Mouse (Mus musculus) thymus, adult 2 months (tissue): ENCODE measurements around the gene Bmp6. TPM values are rescaled to one million over a fixed set of nuclear protein-coding genes. Genes with fewer than 3 reads are reported as not detected.

Experiments
- DNase-seq: peaks from one replicate; pipeline ENCODE4 v3.0.0; 2021
- H3K27ac ChIP-seq: fragments of 200-500 bp; 2 replicates; pipeline ENCODE4 v1.5.1; 2012; ENCODE audit warnings: low read length, control low read depth; ENCODE audit not compliant: control insufficient read depth, insufficient read depth
- H3K27me3 ChIP-seq: fragments of 200-500 bp; 2 replicates; pipeline ENCODE4 v1.6.1; 2012; ENCODE audit warnings: mild to moderate bottlenecking, low read length, moderate library complexity, mixed read lengths; ENCODE audit not compliant: control insufficient read depth, insufficient read depth
- H3K36me3 ChIP-seq: fragments of 200-500 bp; 2 replicates; pipeline ENCODE4 v1.6.1; 2012; ENCODE audit warnings: mild to moderate bottlenecking, low read length, moderate library complexity; ENCODE audit not compliant: control insufficient read depth, insufficient read depth
- H3K4me1 ChIP-seq: fragments of 200-500 bp; replicated peaks from 2 replicates; pipeline ENCODE4 v1.6.1; 2012; ENCODE audit warnings: low read length; ENCODE audit not compliant: control insufficient read depth, insufficient read depth
- H3K4me3 ChIP-seq: fragments of 200-500 bp; 2 replicates; pipeline ENCODE4 v1.5.1; 2012; ENCODE audit warnings: mild to moderate bottlenecking, low read length, control low read depth, moderate library complexity; ENCODE audit not compliant: control insufficient read depth, insufficient read depth
- CTCF ChIP-seq: fragments of 200-500 bp; IDR thresholded peaks from 2 replicates; pipeline ENCODE4 v1.5.1; 2012; ENCODE audit warnings: mild to moderate bottlenecking, control low read depth, low read length, moderate library complexity, borderline replicate concordance; ENCODE audit not compliant: control insufficient read depth, poor library complexity, insufficient read depth; ENCODE audit errors: extremely low read depth
- POLR2A ChIP-seq: fragments of 200-500 bp; IDR thresholded peaks from 2 replicates; pipeline ENCODE4 v1.6.1; 2012; ENCODE audit warnings: mild to moderate bottlenecking, low read length, control low read depth, moderate library complexity; ENCODE audit not compliant: control insufficient read depth, poor library complexity, insufficient read depth; ENCODE audit errors: extremely low read depth
- WGBS: fragments of 180-500 bp; shearing (Covaris S2); methylation state at CpG from one replicate; pipeline ENCODE4 v1.1.7; 2018; 5-methylcytosine and 5-hydroxymethylcytosine counted together
- polyA plus RNA-seq: library from polyadenylated mRNA; depleted of rRNA; stranded (reverse); fragments of >200 nt; gene quantifications from 2 replicates; pipeline ENCODE4 v1.2.3, GENCODE M21; 2012

The Bmp6 gene
- polyA plus RNA-seq, 1 experiment: 4.1 TPM

DNA sequence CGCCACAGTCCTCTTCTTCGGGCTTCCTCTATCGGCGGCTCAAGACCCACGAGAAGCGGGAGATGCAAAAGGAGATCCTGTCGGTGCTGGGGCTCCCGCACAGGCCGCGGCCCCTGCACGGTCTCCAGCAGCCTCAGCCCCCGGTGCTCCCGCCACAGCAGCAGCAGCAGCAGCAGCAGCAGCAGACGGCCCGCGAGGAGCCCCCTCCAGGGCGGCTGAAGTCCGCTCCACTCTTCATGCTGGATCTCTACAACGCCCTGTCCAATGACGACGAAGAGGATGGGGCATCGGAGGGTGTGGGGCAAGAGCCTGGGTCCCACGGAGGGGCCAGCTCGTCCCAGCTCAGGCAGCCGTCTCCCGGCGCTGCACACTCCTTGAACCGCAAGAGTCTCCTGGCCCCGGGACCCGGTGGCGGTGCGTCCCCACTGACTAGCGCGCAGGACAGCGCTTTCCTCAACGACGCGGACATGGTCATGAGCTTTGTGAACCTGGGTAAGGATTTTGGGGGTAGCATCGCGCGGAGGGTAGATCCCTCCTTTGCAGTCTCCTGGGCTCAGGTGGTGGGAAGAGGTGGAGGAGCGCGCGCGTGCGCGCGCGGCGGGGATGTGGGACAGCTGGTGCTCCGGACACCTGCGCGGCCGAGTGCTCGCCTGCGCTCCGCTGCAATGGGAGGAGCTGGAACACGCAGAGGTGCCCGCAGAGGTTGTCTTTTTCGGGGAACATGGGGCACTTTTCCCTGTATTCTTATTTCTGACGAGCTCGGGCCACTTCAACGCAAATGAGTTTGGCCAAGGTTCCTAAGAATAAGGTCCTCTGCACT, 1.4 kb downstream of the Bmp6 start:
- no peak overlapping the region for H3K27ac ChIP-seq
- DNase-seq: no peak
- no peaks in the 10 kb centered on the region for H3K4me1 ChIP-seq
- peaks cover 8% of the 10 kb centered on the region; the same call in 1 of the 2 replicates for H3K27me3 ChIP-seq
- WGBS: 6% methylated on average over 63 of the region's 63 CpGs
- no peak for TF ChIP-seq CTCF
- no peak for TF ChIP-seq POLR2A
- no peak overlapping the region for H3K4me3 ChIP-seq
- H3K36me3 ChIP-seq: no peaks in the 10 kb centered on the region

DNA sequence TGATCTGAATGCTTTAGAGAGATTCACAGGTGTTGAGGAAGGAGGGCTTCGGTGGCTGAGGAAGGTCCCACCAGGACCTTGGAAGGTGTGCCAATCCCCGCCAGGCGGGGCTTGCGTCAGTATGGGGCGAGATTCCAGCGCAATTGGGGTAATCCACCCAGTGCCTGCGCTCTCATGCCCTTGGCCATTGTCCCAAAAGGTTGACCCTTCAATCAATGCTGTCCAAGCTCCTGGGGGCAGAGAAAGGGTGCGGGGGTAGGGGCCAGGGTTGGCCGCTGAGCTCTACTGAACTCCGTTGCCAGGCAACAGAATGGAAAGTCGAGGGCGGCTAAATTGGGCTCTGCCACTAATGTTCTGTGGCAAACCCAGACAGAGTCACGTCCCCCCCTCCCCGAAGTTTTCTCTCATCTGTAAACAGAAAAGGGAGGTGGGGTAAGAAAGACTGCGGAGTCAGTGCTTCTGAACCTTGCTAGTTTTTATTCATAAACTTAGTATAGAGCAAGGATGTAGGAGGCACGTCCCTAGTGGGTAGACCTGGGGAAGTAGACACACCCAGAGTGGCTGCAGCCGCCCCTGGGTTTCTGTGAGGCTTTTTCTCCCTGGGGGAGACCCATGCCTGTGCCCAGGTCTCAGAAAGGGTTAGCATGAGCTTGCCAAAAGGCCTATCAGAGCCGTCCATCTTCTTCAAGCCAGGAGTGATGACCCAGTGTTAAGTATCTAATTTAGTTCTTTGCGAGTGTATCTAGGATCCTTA, 2.3 kb downstream of the Bmp6 start:
- WGBS: 22% methylated on average over 19 of the region's 19 CpGs
- no peak for DNase-seq
- Histone ChIP-seq H3K4me3 (no peak overlapping the region), H3K36me3 (no peaks in the 10 kb centered on the region), H3K4me1 (no peaks in the 10 kb centered on the region), H3K27me3 (peaks cover 8% of the 10 kb centered on the region; the same call in 1 of the 2 replicates), H3K27ac (no peak overlapping the region)
- no peak for TF ChIP-seq CTCF

DNA sequence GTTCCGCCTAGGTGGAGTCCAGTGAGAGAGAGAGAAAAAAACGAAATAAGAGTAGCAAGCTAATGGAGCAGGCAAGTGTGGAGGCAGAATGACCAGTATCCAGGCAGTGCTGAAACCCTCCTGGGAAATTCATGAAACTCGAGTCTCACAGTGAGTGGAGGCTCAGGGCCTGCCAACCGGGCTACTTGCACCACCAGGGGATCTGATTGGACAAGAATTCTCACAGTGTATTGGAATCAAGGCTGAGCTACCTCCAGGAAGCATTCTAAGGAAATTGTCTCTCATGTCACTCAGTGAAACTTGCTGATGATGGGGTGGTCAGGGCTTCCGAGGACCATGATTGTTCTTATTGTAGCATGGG, 2.8 kb downstream of the Bmp6 start:
- DNase-seq: no peak
- H3K4me3 ChIP-seq: no peak overlapping the region
- no peaks in the 10 kb centered on the region for H3K4me1 ChIP-seq
- TF ChIP-seq CTCF: no peak
- TF ChIP-seq POLR2A: no peak
- no peaks in the 10 kb centered on the region for H3K36me3 ChIP-seq
- H3K27me3 ChIP-seq: peaks cover 11% of the 10 kb centered on the region; the same call in 1 of the 2 replicates
- WGBS: 57% methylated on average over 5 of the region's 5 CpGs
- no peak overlapping the region for H3K27ac ChIP-seq

DNA sequence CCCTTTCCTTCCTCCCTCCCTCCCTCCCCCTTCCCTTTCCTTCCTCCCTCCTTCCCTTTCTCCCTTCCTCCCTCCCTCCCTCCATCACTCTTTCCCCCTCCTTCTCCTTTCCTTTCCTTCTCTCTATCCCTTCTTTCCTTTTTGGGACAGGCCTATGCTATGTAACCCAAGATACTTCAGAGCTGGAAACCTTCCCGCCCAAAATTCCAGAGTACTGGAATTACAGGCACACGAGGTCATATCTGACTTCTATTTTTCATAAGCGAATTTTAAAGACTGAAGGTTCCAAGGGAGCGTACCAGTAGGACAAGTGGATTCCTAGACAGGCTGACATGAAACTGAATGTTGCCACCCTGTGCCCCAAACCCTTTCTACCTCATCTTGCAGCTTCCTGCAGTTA, 4.1 kb downstream of the Bmp6 start:
- Histone ChIP-seq H3K4me1 (no peaks in the 10 kb centered on the region), H3K36me3 (no peaks in the 10 kb centered on the region), H3K4me3 (no peak overlapping the region), H3K27me3 (peaks cover 11% of the 10 kb centered on the region; the same call in 1 of the 2 replicates), H3K27ac (no peak overlapping the region)
- no peak for DNase-seq
- 79% methylated on average over 4 of the region's 4 CpGs for WGBS
- TF ChIP-seq CTCF: no peak
- no peak for TF ChIP-seq POLR2A

DNA sequence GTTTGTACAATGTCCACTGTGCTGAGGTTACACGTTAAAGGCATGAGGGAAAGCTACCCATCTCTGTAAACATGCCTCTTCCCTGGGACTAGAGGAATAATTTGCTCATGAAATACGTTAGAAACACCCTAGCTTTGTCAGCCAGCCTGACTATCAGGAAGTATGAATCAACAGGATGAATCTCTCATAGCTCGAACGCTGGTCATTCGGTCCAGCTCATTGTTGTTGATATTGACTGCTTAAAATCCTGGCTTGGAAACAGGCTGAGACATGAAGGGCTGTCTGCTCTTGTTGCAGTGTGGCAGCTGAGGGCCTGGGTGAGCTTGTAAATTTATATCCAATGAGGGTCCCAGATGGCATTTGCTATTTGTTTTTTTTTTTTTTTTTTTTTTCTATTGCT, 4.9 kb downstream of the Bmp6 start:
- Histone ChIP-seq H3K36me3 (no peaks in the 10 kb centered on the region), H3K4me1 (no peaks in the 10 kb centered on the region), H3K4me3 (no peak overlapping the region), H3K27me3 (peaks cover 7% of the 10 kb centered on the region; the same call in 1 of the 2 replicates), H3K27ac (no peak overlapping the region)
- WGBS: 50% methylated on average over 5 of the region's 5 CpGs
- no peak for TF ChIP-seq CTCF
- no peak for TF ChIP-seq POLR2A
- DNase-seq: no peak

DNA sequence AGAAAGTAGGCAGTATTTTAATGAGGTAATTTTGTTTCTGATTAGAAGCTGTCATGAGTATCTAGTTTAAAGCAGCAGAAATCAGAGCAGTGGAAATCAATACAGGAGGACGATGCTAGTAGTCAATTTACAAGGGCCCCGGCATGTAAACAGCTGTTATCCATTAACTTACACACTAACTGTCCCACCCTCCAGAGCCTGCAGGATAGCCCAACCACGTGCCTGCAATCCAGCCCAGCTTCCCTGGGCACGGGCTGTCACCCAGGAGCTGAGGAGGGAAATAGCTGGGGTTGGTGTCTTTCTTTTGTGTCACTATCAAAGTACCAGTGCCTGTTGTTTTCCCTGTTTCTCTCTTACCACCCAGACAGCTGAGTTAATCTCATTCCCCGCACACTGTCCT, 7.1 kb downstream of the Bmp6 start:
- TF ChIP-seq CTCF (no peak), POLR2A (no peak)
- no peak for DNase-seq
- Histone ChIP-seq H3K27ac (no peak overlapping the region), H3K4me1 (no peaks in the 10 kb centered on the region), H3K36me3 (no peaks in the 10 kb centered on the region), H3K27me3 (0 out of 2 replicates have a peak, but pooled peaks cover 3% of the 10 kb centered on the region), H3K4me3 (no peak overlapping the region)
- 61% methylated on average over 5 of the region's 5 CpGs for WGBS
